Mouse (Mus musculus) heart, embryonic 10.5 days (tissue): ENCODE data around the gene Megf11. TPM values are rescaled to one million over a fixed set of nuclear protein-coding genes. Genes with fewer than 3 reads are reported as not detected.

ENCODE experiments used
- microRNA-seq: library from miRNA; unstranded; fragments of <30 nt; microRNA quantifications from one replicate; pipeline ENCODE4, GENCODE M21; 2017
- polyA plus RNA-seq: library from polyadenylated mRNA; unstranded; fragments of >200 nt; fragmentation: Nextera tagmentation; extraction: Ambion mirVana; gene quantifications from 2 replicates; pipeline ENCODE4 v1.2.1, GENCODE M21; 2016

Gene Megf11
- polyA plus RNA-seq, 1 experiment from 2014 or later = 0.40 TPM

Small RNAs within 50 kb of the gene (microRNA-seq; reads per million reads assigned to microRNA genes)
- gene Gm47308 = not detected

Other genes starting within 250 kb of the Megf11 start
- gene Zwilch, start 212.5 kb upstream of the Megf11 start, polyA plus RNA-seq = 28.1 and 31.6 TPM in 2 replicates
- 998 and 1,151 TPM in 2 replicates for gene Rpl4, start 212.3 kb upstream of the Megf11 start, polyA plus RNA-seq
- 25.8 and 29.8 TPM in 2 replicates for gene Snapc5, start 206.4 kb upstream of the Megf11 start, polyA plus RNA-seq
- 3.2 TPM in 2 replicates for gene Uchl4, start 150.4 kb upstream of the Megf11 start, polyA plus RNA-seq
- gene Map2k1, start 132.0 kb upstream of the Megf11 start, polyA plus RNA-seq = 108 and 118 TPM in 2 replicates
- gene Tipin, start 104.0 kb upstream of the Megf11 start, polyA plus RNA-seq = 170 and 220 TPM in 2 replicates
- 20.0 and 23.2 TPM in 2 replicates for gene Dis3l, start 44.3 kb upstream of the Megf11 start, polyA plus RNA-seq